Mouse (Mus musculus) embryonic facial prominence, embryonic 14.5 days (tissue): ENCODE data around the gene Stom. TPM values are rescaled to one million over a fixed set of nuclear protein-coding genes. Genes with fewer than 3 reads are reported as not detected.

Experiments
- ATAC-seq: fragments of 200-750 bp; cut with Nextera tagmentation; 2 replicates; pipeline ENCODE4 v1.8.0; 2017; ENCODE audit warnings: low read depth, moderate number of reproducible peaks, moderate TSS enrichment
- DNase-seq: peaks from one replicate; pipeline ENCODE4 v3.0.0-alpha.2; 2015; ENCODE audit warnings: low spot score
- H3K27ac ChIP-seq: fragments of 300-500 bp; sonication (generic); replicated peaks from 2 replicates; pipeline ENCODE4 v1.5.1; 2014; ENCODE audit warnings: low read depth, mild to moderate bottlenecking, low read length, moderate library complexity
- H3K27me3 ChIP-seq: fragments of 300-500 bp; sonication (generic); replicated peaks from 2 replicates; pipeline ENCODE4 v1.6.1; 2014; ENCODE audit warnings: low read length; ENCODE audit not compliant: control insufficient read depth, insufficient read depth
- H3K36me3 ChIP-seq: fragments of 300-500 bp; sonication (generic); 2 replicates; pipeline ENCODE4 v1.6.1; 2014; ENCODE audit warnings: low read length, mixed read lengths; ENCODE audit not compliant: control insufficient read depth, insufficient read depth
- H3K4me1 ChIP-seq: fragments of 300-500 bp; sonication (generic); 2 replicates; pipeline ENCODE4 v1.6.1; 2014; ENCODE audit warnings: antibody characterized with exemption, low read length; ENCODE audit not compliant: control insufficient read depth, insufficient read depth
- H3K4me2 ChIP-seq: fragments of 300-500 bp; sonication (generic); 2 replicates; pipeline ENCODE4 v1.6.1; 2014; ENCODE audit warnings: low read depth, mild to moderate bottlenecking, low read length, moderate library complexity, mixed read lengths
- H3K4me3 ChIP-seq: fragments of 300-500 bp; sonication (generic); 2 replicates; pipeline ENCODE4 v1.5.1; 2014; ENCODE audit warnings: low read depth, mild to moderate bottlenecking, low read length
- H3K9ac ChIP-seq: fragments of 300-500 bp; sonication (generic); 2 replicates; pipeline ENCODE4 v1.6.1; 2014; ENCODE audit warnings: low read depth, mild to moderate bottlenecking, low read length, moderate library complexity, mixed read lengths
- H3K9me3 ChIP-seq: fragments of 300-500 bp; sonication (generic); 2 replicates; pipeline ENCODE4 v1.6.1; 2016; ENCODE audit warnings: low read length; ENCODE audit not compliant: control insufficient read depth
- WGBS: fragments of 180-500 bp; shearing (Covaris S2); extraction: QIAGEN DNeasy Blood & Tissue Kit; methylation state at CpG from one replicate; pipeline ENCODE4 v1.1.7; 2014; 5-methylcytosine and 5-hydroxymethylcytosine counted together
- polyA plus RNA-seq: library from polyadenylated mRNA; unstranded; fragments of >200 nt; fragmentation: Nextera tagmentation; extraction: Ambion mirVana; gene quantifications from 2 replicates; pipeline ENCODE4 v1.2.1, GENCODE M21; 2014

Stom gene
- polyA plus RNA-seq, 1 experiment from 2014 or later = 33.2 TPM

- Histone ChIP-seq H3K36me3 (no peaks in the 10 kb centered on the region), H3K4me3 (no peak overlapping the region), H3K27ac (peak overlapping the region; percentile 78; the same call in 1 of the 2 replicates), H3K9me3 (no peaks in the 10 kb centered on the region), H3K4me1 (peaks cover 72% of the 10 kb centered on the region), H3K27me3 (no peaks in the 10 kb centered on the region), H3K9ac (no peak overlapping the region), H3K4me2 (no peak overlapping the region)
- ATAC-seq (no peak), DNase-seq (no peak)
- WGBS = 67% methylated on average over 9 of the region's 9 CpGs
These were observed 70.4 kb downstream of the Stom start for GRCm38 (mm10) chr2:35266251-35266905.

- Histone ChIP-seq H3K27me3 (no peaks in the 10 kb centered on the region), H3K4me1 (peaks cover 70% of the 10 kb centered on the region), H3K9ac (no peak overlapping the region; the same call in 1 of the 2 replicates), H3K27ac (peak overlapping the region; percentile 78), H3K4me2 (peak overlapping the region; percentile 18), H3K36me3 (no peaks in the 10 kb centered on the region), H3K4me3 (no peak overlapping the region), H3K9me3 (no peaks in the 10 kb centered on the region)
- ATAC-seq (no peak), DNase-seq (no peak)
- WGBS = 57% methylated on average over 8 of the region's 8 CpGs
These were observed 71.0 kb downstream of the Stom start for GRCm38 (mm10) chr2:35265775-35266174.

GRCm38 (mm10) chr2:35265296-35265695, 71.5 kb downstream of the Stom start:
- no peaks in the 10 kb centered on the region for H3K36me3 ChIP-seq
- H3K4me3 ChIP-seq = no peak overlapping the region
- peaks cover 68% of the 10 kb centered on the region for H3K4me1 ChIP-seq
- H3K4me2 ChIP-seq = peak overlapping the region; percentile 18
- DNase-seq = peak; percentile 96
- no peak overlapping the region; the same call in 1 of the 2 replicates for H3K9ac ChIP-seq
- ATAC-seq = peak; percentile 88
- no peaks in the 10 kb centered on the region for H3K9me3 ChIP-seq
- H3K27ac ChIP-seq = peak overlapping the region; percentile 78
- no peaks in the 10 kb centered on the region for H3K27me3 ChIP-seq
- 15% methylated on average over 8 of the region's 8 CpGs for WGBS

GRCm38 (mm10) chr2:35264095-35264494, 72.7 kb downstream of the Stom start:
- DNase-seq (no peak), ATAC-seq (no peak)
- H3K27ac ChIP-seq = no peak overlapping the region
- no peaks in the 10 kb centered on the region for H3K9me3 ChIP-seq
- no peak overlapping the region for H3K9ac ChIP-seq
- 74% methylated on average over 1 of the region's 1 CpGs for WGBS
- H3K4me1 ChIP-seq = peaks cover 68% of the 10 kb centered on the region
- no peaks in the 10 kb centered on the region for H3K36me3 ChIP-seq
- no peak overlapping the region for H3K4me3 ChIP-seq
- H3K27me3 ChIP-seq = no peaks in the 10 kb centered on the region
- no peak overlapping the region for H3K4me2 ChIP-seq

Other genes starting within 250 kb of the Stom start
- gene AI182371, start 235.4 kb downstream of the Stom start, polyA plus RNA-seq = 0.46 TPM in 1 of 2 replicates, not detected in the other
- gene Cntrl, start 227.5 kb downstream of the Stom start, polyA plus RNA-seq = 21.8 and 23.7 TPM in 2 replicates
- gene Rab14, start 135.9 kb downstream of the Stom start, polyA plus RNA-seq = 278 and 298 TPM in 2 replicates
- gene Gsn, start 80.6 kb downstream of the Stom start, polyA plus RNA-seq = 359 and 397 TPM in 2 replicates
- not detected in 2 replicates for gene 4930568D16Rik, start 30.8 kb upstream of the Stom start, polyA plus RNA-seq
- gene 4930402F06Rik, start 60.2 kb upstream of the Stom start, polyA plus RNA-seq = not detected in 2 replicates
- gene Ggta1, start 126.3 kb upstream of the Stom start, polyA plus RNA-seq = 32.5 and 35.7 TPM in 2 replicates
- gene Dab2ip, start 221.3 kb upstream of the Stom start, polyA plus RNA-seq = 42.8 and 50.5 TPM in 2 replicates